Mouse (Mus musculus): ENCODE data around the gene Junb. TPM values are rescaled to one million over a fixed set of nuclear protein-coding genes. Genes with fewer than 3 reads are reported as not detected.
A peak's percentile ranks its signal among the peaks of the same experiment; 100 is the strongest.

Gene Junb
- polyA plus RNA-seq, 1 experiment from 2014 or later: 7.5 TPM

DNA sequence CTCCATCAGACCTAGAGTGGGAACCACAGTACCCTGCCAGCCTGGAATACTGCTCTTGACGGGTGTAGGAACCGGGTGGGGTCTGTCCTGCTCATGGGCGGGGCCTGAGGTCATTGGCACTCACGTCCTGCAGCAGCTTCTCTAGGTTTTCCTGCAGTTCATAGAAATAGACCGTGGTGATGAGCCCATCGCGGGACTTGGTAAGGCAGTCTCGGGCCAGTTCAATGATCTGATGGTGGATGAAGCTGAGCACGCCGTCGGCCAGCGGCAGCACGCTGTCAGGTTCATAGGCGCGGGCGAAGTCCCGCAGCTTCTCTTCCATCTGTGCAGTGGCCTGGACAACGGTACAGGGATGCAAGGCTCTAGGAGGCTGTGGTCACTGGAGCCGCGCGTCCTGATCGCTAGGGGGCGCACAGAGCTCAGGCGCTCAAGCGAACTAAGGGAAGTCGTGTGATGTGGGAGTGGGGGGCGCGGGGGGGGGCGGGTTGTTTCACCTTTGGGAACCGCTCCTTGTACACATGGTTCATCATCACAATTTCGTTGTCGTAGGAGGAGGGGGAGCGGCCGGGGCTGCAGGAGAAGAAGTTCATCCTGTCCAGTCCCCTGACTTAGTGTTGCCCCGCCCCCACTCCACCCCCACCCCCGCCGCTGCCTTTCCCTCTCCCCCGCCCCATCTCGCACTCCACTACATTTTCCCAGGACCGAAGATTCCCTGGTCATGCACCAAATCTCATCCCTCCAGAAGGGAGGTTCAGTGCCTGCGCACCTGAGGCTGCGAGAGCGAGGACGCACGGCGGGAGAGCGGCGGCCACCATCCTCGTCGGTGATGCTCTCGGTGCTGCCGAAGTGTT, 49.8 kb downstream of the Junb start:
- Histone ChIP-seq H3K27ac (no peak overlapping the region), H3K4me2 (replicated peaks) (peak overlapping the region; percentile 64), H3K4me1 (peaks cover 13% of the 10 kb centered on the region), H3K9me3 (replicated peaks) (no peaks in the 10 kb centered on the region), H3K36me3 (peaks cover 47% of the 10 kb centered on the region), H3K9ac (peak overlapping the region; percentile 45), H3K4me3 (peak overlapping the region; percentile 36), H3K27me3 (peaks cover 60% of the 10 kb centered on the region)
- ATAC-seq (ENCODE audit: low FRiP score): peak; percentile 79
- 3% methylated on average over 51 of the region's 52 CpGs for whole genome bisulfite sequencing

DNA sequence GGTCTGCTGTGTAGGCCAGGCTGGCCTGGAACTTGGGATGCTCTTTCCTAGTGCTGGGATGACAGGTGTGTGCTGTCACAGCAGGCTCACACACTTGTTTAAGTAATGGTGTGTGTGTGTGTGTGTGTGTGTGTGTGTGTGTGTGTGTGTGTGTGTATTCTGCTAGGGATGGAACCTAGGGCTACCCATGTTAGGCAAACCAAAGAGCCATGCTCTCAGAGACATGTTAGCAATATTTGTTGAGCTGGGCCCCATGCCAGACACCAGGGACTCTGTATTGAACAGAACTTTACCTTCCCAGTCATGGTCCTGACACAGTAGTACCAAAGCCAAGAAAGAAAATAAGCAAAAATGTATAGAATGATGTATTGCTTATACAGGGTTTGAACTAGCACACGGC, 51.0 kb downstream of the Junb start:
- 93% methylated on average over 1 of the region's 1 CpGs for WGBS
- ATAC-seq (ENCODE audit: low FRiP score): no peak
- H3K36me3 ChIP-seq: peaks cover 55% of the 10 kb centered on the region
- H3K4me2 ChIP-seq (replicated peaks): no peak overlapping the region
- no peak overlapping the region for H3K27ac ChIP-seq
- peaks cover 55% of the 10 kb centered on the region for H3K27me3 ChIP-seq
- no peaks in the 10 kb centered on the region for H3K9me3 ChIP-seq (replicated peaks)
- peaks cover 12% of the 10 kb centered on the region for H3K4me1 ChIP-seq
- no peak overlapping the region for H3K9ac ChIP-seq
- H3K4me3 ChIP-seq: no peak overlapping the region

DNA sequence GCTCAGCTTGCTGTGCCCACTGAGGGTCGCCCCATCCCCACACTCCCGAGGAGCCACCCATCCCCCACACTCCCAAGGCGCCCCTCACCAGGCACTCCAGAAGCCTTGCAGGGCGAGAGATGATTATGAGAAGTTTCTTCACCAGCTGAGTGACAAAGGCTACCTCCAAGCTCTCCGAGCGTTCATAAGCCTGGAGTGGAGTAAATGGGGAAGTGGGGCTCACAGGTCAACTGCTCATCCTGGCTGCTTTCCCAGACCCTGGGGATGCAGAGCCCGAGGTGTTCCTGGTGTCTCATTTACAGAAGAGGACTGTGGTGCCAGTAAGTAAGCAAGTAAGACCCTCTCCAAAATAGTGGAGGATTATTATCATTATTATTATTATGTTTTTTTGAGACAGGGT, 53.0 kb downstream of the Junb start:
- Histone ChIP-seq H3K27me3 (peaks cover 50% of the 10 kb centered on the region), H3K36me3 (peaks cover 60% of the 10 kb centered on the region)

More for the DNA sequence above, 53.0 kb downstream of the Junb start:
- H3K27ac ChIP-seq: no peak overlapping the region
- no peak for ATAC-seq (ENCODE audit: low FRiP score)
- H3K9ac ChIP-seq: no peak overlapping the region
- 80% methylated on average over 7 of the region's 7 CpGs for WGBS
- H3K4me3 ChIP-seq: no peak overlapping the region
- no peaks in the 10 kb centered on the region for H3K9me3 ChIP-seq (replicated peaks)
- H3K4me2 ChIP-seq (replicated peaks): no peak overlapping the region
- H3K4me1 ChIP-seq: peaks cover 12% of the 10 kb centered on the region

Small RNAs within 50 kb of the gene (microRNA-seq; reads per million reads assigned to microRNA genes)
- not detected for gene Gm24197

Other genes with a start within 250 kb of the Junb start
- 11.6 and 14.2 TPM in 2 replicates for gene Nfix, start 178.4 kb downstream of the Junb start, polyA plus RNA-seq (2016; fragmentation: Nextera tagmentation; extraction: Ambion mirVana)
- gene Dand5, start 155.9 kb downstream of the Junb start, polyA plus RNA-seq (2016; fragmentation: Nextera tagmentation; extraction: Ambion mirVana): 6.6 and 7.1 TPM in 2 replicates
- gene Gadd45gip1, start 147.2 kb downstream of the Junb start, polyA plus RNA-seq (2016; fragmentation: Nextera tagmentation; extraction: Ambion mirVana): 35.7 and 38.6 TPM in 2 replicates
- gene Rad23a, start 138.1 kb downstream of the Junb start, polyA plus RNA-seq (2016; fragmentation: Nextera tagmentation; extraction: Ambion mirVana): 88.8 and 101 TPM in 2 replicates
- 792 and 820 TPM in 2 replicates for gene Calr, start 131.8 kb downstream of the Junb start, polyA plus RNA-seq (2016; fragmentation: Nextera tagmentation; extraction: Ambion mirVana)
- 92.2 and 98.9 TPM in 2 replicates for gene Farsa, start 121.7 kb downstream of the Junb start, polyA plus RNA-seq (2016; fragmentation: Nextera tagmentation; extraction: Ambion mirVana)
- gene Syce2, start 106.6 kb downstream of the Junb start, polyA plus RNA-seq (2016; fragmentation: Nextera tagmentation; extraction: Ambion mirVana): 37.2 TPM in 2 replicates
- 32.8 and 35.0 TPM in 2 replicates for gene Gcdh, start 84.8 kb downstream of the Junb start, polyA plus RNA-seq (2016; fragmentation: Nextera tagmentation; extraction: Ambion mirVana)
- 3.7 and 4.2 TPM in 2 replicates for gene Klf1, start 76.8 kb downstream of the Junb start, polyA plus RNA-seq (2016; fragmentation: Nextera tagmentation; extraction: Ambion mirVana)
- 7.6 and 8.6 TPM in 2 replicates for gene Dnase2a, start 70.2 kb downstream of the Junb start, polyA plus RNA-seq (2016; fragmentation: Nextera tagmentation; extraction: Ambion mirVana)
- gene Mast1, start 41.4 kb downstream of the Junb start, polyA plus RNA-seq (2016; fragmentation: Nextera tagmentation; extraction: Ambion mirVana): 36.8 and 37.9 TPM in 2 replicates
- 1.5 and 1.6 TPM in 2 replicates for gene Rtbdn, start 31.7 kb downstream of the Junb start, polyA plus RNA-seq (2016; fragmentation: Nextera tagmentation; extraction: Ambion mirVana)
- gene Gm49661, start 9.3 kb downstream of the Junb start, polyA plus RNA-seq (2016; fragmentation: Nextera tagmentation; extraction: Ambion mirVana): not detected in 2 replicates
- 1,088 and 1,187 TPM in 2 replicates for gene Prdx2, start 9.1 kb downstream of the Junb start, polyA plus RNA-seq (2016; fragmentation: Nextera tagmentation; extraction: Ambion mirVana)
- 77.4 and 77.9 TPM in 2 replicates for gene Rnaseh2a, start 9.0 kb downstream of the Junb start, polyA plus RNA-seq (2016; fragmentation: Nextera tagmentation; extraction: Ambion mirVana)
- 16.3 and 18.7 TPM in 2 replicates for gene Hook2, start 11.9 kb upstream of the Junb start, polyA plus RNA-seq (2016; fragmentation: Nextera tagmentation; extraction: Ambion mirVana)
- not detected in 2 replicates for gene Best2, start 35.8 kb upstream of the Junb start, polyA plus RNA-seq (2016; fragmentation: Nextera tagmentation; extraction: Ambion mirVana)
- 127 and 128 TPM in 2 replicates for gene Asna1, start 46.6 kb upstream of the Junb start, polyA plus RNA-seq (2016; fragmentation: Nextera tagmentation; extraction: Ambion mirVana)
- gene Trir, start 48.1 kb upstream of the Junb start, polyA plus RNA-seq (2016; fragmentation: Nextera tagmentation; extraction: Ambion mirVana): 162 and 174 TPM in 2 replicates
- 41.3 and 41.9 TPM in 2 replicates for gene Tnpo2, start 58.2 kb upstream of the Junb start, polyA plus RNA-seq (2016; fragmentation: Nextera tagmentation; extraction: Ambion mirVana)
- 42.4 and 43.6 TPM in 2 replicates for gene Fbxw9, start 81.3 kb upstream of the Junb start, polyA plus RNA-seq (2016; fragmentation: Nextera tagmentation; extraction: Ambion mirVana)
- gene Gm5741, start 89.3 kb upstream of the Junb start, polyA plus RNA-seq (2016; fragmentation: Nextera tagmentation; extraction: Ambion mirVana): 0.85 and 1.2 TPM in 2 replicates
- 69.2 and 76.9 TPM in 2 replicates for gene Dhps, start 93.0 kb upstream of the Junb start, polyA plus RNA-seq (2016; fragmentation: Nextera tagmentation; extraction: Ambion mirVana)
- gene Wdr83os, start 102.0 kb upstream of the Junb start, polyA plus RNA-seq (2016; fragmentation: Nextera tagmentation; extraction: Ambion mirVana): 93.6 and 108 TPM in 2 replicates
- gene Wdr83, start 102.6 kb upstream of the Junb start, polyA plus RNA-seq (2016; fragmentation: Nextera tagmentation; extraction: Ambion mirVana): 46.0 and 48.4 TPM in 2 replicates
- gene Man2b1, start 104.6 kb upstream of the Junb start, polyA plus RNA-seq (2016; fragmentation: Nextera tagmentation; extraction: Ambion mirVana): 19.7 and 22.4 TPM in 2 replicates
- gene Zfp791, start 144.4 kb upstream of the Junb start, polyA plus RNA-seq (2016; fragmentation: Nextera tagmentation; extraction: Ambion mirVana): 1.7 and 2.7 TPM in 2 replicates
- gene Cks1brt, start 173.2 kb upstream of the Junb start, polyA plus RNA-seq (2016; fragmentation: Nextera tagmentation; extraction: Ambion mirVana): 0.09 TPM in 1 of 2 replicates, not detected in the other
- gene Olfr371, start 247.3 kb upstream of the Junb start, polyA plus RNA-seq (2016; fragmentation: Nextera tagmentation; extraction: Ambion mirVana): not detected in 2 replicates

Data from hindbrain, embryonic 12.5 days (tissue).